Mouse (Mus musculus) cerebellum, postnatal 14 days (tissue): ENCODE measurements at regions not wholly inside any gene's neighbourhood (a gene's known extent, or its start where the extent isn't known, plus 50 kb on each side); places are given as distances from the start of the nearest gene placed in this dataset.
A peak's percentile ranks its signal among the peaks of the same experiment; 100 is the strongest.
"Not testable (repeated sequence)": the region's sequence is repeated elsewhere in the genome, so short reads cannot be mapped to it uniquely, and the experiment has no call there.

Source experiments
- DNase-seq, 2 experiments: peaks; one replicate each; pipeline ENCODE4 v3.0.0; 2021; ENCODE audit warnings: mixed read lengths in 2 of 2

- no peak for DNase-seq
Observed at GRCm38 (mm10) chr6:82143496-82143895, 102.7 kb downstream of the Eva1a start.

GRCm38 (mm10) chr6:82150051-82150450, 109.2 kb downstream of the Eva1a start:
- no peak for DNase-seq

GRCm38 (mm10) chr6:82170349-82171080, 129.7 kb downstream of the Eva1a start:
- no peak for DNase-seq

- DNase-seq, result no peak
Observed at GRCm38 (mm10) chr6:82174943-82175342, 134.1 kb downstream of the Eva1a start.

GRCm38 (mm10) chr6:82200130-82200529, 159.3 kb downstream of the Eva1a start:
- DNase-seq, result no peak

- DNase-seq, result no peak
Observed at GRCm38 (mm10) chr6:82204821-82205566, 164.2 kb downstream of the Eva1a start.

- peak; percentile 28 to 64 for DNase-seq
Observed at GRCm38 (mm10) chr6:82237834-82238233, 164.3 kb upstream of the Tacr1 start.

- DNase-seq, result peak; percentile 24 to 56
Observed at GRCm38 (mm10) chr6:82240584-82241245, 161.4 kb upstream of the Tacr1 start.

GRCm38 (mm10) chr6:82247652-82248051, 154.5 kb upstream of the Tacr1 start:
- DNase-seq, result not testable (repeated sequence)

GRCm38 (mm10) chr6:82284494-82284893, 117.6 kb upstream of the Tacr1 start:
- no peak for DNase-seq

- DNase-seq, result no peak
Observed at GRCm38 (mm10) chr6:82285233-82285632, 116.9 kb upstream of the Tacr1 start.

- DNase-seq, result peak; percentile 2 to 4
Observed at GRCm38 (mm10) chr6:82293507-82293906, 108.6 kb upstream of the Tacr1 start.

GRCm38 (mm10) chr6:82296673-82297328, 105.3 kb upstream of the Tacr1 start:
- DNase-seq, result no peak

- DNase-seq, result not testable (repeated sequence)
Observed at GRCm38 (mm10) chr6:82302241-82302640, 99.9 kb upstream of the Tacr1 start.

- no peak for DNase-seq
Observed at GRCm38 (mm10) chr6:82313691-82314090, 88.4 kb upstream of the Tacr1 start.
